Mouse (Mus musculus): ENCODE data around the gene Tent4a. TPM values are rescaled to one million over a fixed set of nuclear protein-coding genes. Genes with fewer than 3 reads are reported as not detected.

Tent4a gene
- polyA plus RNA-seq, 1 experiment from 2014 or later = 7.4 TPM

GRCm38 (mm10) chr13:69481634-69482505 is 52.5 kb downstream of the Tent4a start:
- Histone ChIP-seq H3K4me1 (peaks cover 17% of the 10 kb centered on the region), H3K9me3 (no peaks in the 10 kb centered on the region), H3K27me3 (peaks cover 60% of the 10 kb centered on the region), H3K27ac (no peak overlapping the region), H3K9ac (peak overlapping the region; percentile 8; the same call in 1 of the 2 replicates), H3K36me3 (replicated peaks) (no peaks in the 10 kb centered on the region), H3K4me3 (replicated peaks) (peak overlapping the region; percentile 33), H3K4me2 (peak overlapping the region; percentile 62)
- 4% methylated on average over 30 of the region's 30 CpGs for WGBS
- ATAC-seq (ENCODE audit: low FRiP score) = no peak; the same call in 1 of the 2 replicates

GRCm38 (mm10) chr13:69481026-69481425 is 53.4 kb downstream of the Tent4a start:
- H3K4me3 ChIP-seq (replicated peaks) = no peak overlapping the region
- no peaks in the 10 kb centered on the region for H3K36me3 ChIP-seq (replicated peaks)
- no peak overlapping the region for H3K27ac ChIP-seq
- H3K9me3 ChIP-seq = no peaks in the 10 kb centered on the region
- H3K9ac ChIP-seq = no peak overlapping the region
- H3K4me2 ChIP-seq = peak overlapping the region; percentile 62
- ATAC-seq (ENCODE audit: low FRiP score) = peak; percentile 13; the same call in 1 of the 2 replicates
- WGBS = 7% methylated on average over 8 of the region's 8 CpGs
- peaks cover 52% of the 10 kb centered on the region for H3K27me3 ChIP-seq
- peaks cover 17% of the 10 kb centered on the region for H3K4me1 ChIP-seq

DNA sequence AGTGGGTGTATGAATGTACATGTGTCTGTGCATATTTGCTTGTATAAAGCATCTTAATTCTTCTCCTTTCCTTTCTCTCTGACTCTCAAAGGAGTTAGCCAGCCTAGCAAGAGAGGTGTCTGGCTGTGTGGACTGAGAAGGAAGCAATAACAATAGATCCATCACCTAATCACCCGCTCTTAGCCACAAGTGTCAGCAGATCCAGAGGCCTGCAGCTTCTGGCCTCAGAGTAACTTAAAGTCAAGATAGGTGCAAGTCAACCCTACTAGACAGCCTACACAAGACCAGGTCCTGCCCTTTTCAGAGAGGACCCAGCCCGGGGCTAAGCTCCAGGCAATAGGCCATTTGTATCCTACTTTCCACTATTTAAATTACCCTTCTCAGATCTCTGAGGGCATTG is 54.5 kb downstream of the Tent4a start:
- no peak for ATAC-seq (ENCODE audit: low FRiP score)
- no peak overlapping the region for H3K27ac ChIP-seq
- no peak overlapping the region for H3K9ac ChIP-seq
- H3K4me3 ChIP-seq (replicated peaks) = no peak overlapping the region
- no peaks in the 10 kb centered on the region for H3K36me3 ChIP-seq (replicated peaks)
- H3K4me1 ChIP-seq = peaks cover 17% of the 10 kb centered on the region
- no peak overlapping the region for H3K4me2 ChIP-seq
- no peaks in the 10 kb centered on the region for H3K9me3 ChIP-seq
- peaks cover 45% of the 10 kb centered on the region for H3K27me3 ChIP-seq
- 86% methylated on average over 2 of the region's 2 CpGs for WGBS

- Histone ChIP-seq H3K4me3 (replicated peaks) (no peak overlapping the region), H3K27me3 (peaks cover 37% of the 10 kb centered on the region), H3K27ac (no peak overlapping the region), H3K4me1 (peaks cover 17% of the 10 kb centered on the region), H3K36me3 (replicated peaks) (no peaks in the 10 kb centered on the region), H3K4me2 (no peak overlapping the region), H3K9me3 (no peaks in the 10 kb centered on the region), H3K9ac (no peak overlapping the region)
- no peak for ATAC-seq (ENCODE audit: low FRiP score)
- 84% methylated on average over 6 of the region's 6 CpGs for WGBS
Observed at GRCm38 (mm10) chr13:69478703-69479102, 55.7 kb downstream of the Tent4a start.

GRCm38 (mm10) chr13:69460635-69461465 is 73.6 kb downstream of the Tent4a start:
- Histone ChIP-seq H3K27me3 (no peaks in the 10 kb centered on the region), H3K36me3 (replicated peaks) (no peaks in the 10 kb centered on the region), H3K9me3 (no peaks in the 10 kb centered on the region), H3K27ac (no peak overlapping the region), H3K9ac (no peak overlapping the region), H3K4me1 (no peaks in the 10 kb centered on the region), H3K4me3 (replicated peaks) (no peak overlapping the region), H3K4me2 (no peak overlapping the region)
- WGBS = 51% methylated on average over 17 of the region's 17 CpGs
- ATAC-seq (ENCODE audit: low FRiP score) = 0 out of 2 replicates have a peak, but pooled peaks have one; percentile 17

DNA sequence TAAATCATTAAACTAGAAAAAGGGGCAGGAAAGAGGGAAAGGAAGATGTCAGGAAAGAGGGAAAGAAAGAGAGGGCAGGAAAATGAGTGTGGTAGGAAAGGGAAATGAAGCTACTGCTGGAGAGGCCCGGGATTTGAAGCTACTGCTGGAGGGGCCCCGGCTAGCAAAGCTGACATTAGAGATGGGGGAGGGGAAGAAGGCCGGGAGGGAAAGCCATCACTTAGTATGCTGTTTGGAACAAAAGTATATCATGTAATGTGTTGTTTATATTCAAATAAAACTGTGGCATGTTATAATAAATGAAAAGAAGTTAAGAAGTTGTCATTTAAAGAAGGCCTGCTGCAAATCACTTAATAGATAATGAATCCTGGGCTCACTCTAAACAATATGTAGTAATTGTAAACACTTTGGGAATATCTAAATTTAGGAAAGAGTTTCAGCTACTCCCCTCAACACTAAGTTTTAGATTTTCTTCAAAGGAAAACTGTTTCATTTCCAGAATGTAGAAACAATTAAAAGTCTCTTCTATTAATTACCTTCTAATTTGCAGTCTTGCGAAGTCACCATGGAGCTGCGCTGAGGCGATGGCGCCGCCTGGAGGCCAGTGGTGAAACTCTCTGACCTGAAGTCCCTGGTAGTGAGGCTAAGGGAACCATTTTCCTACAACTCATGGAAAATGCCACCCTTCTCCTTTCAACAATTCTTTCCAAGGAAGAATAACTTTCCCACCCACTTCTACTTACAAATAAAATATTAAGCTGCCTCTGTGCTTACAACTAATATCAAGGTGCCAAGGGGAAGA is 74.6 kb downstream of the Tent4a start:
- Histone ChIP-seq H3K4me1 (0 out of 2 replicates have a peak, but pooled peaks cover 3% of the 10 kb centered on the region), H3K27me3 (no peaks in the 10 kb centered on the region), H3K36me3 (replicated peaks) (no peaks in the 10 kb centered on the region), H3K4me2 (no peak overlapping the region), H3K4me3 (replicated peaks) (no peak overlapping the region), H3K27ac (no peak overlapping the region), H3K9me3 (no peaks in the 10 kb centered on the region), H3K9ac (no peak overlapping the region)
- 16% methylated on average over 8 of the region's 8 CpGs for WGBS
- peak; percentile 47; the same call in 1 of the 2 replicates for ATAC-seq (ENCODE audit: low FRiP score)

DNA sequence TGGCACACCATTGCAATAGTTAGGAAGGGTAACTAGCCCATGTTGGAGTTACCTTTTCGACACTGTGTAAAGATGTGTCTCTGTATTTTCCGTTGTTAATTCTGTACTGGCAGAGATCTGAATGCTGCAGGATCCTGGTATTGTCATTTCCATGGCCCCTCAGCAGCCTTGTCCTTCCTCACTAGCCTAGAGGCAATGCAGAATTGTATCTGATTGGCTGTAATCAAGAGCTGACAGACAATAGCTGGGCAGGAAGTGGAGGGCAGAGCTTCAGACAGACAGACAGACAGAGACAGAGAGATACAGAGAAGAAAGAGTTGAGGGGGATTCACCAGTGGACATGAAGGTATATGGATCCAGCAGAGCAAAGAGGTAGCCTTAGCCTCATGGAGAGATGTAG is 75.5 kb downstream of the Tent4a start:
- Histone ChIP-seq H3K4me2 (no peak overlapping the region), H3K9me3 (no peaks in the 10 kb centered on the region), H3K27me3 (no peaks in the 10 kb centered on the region), H3K9ac (no peak overlapping the region), H3K27ac (no peak overlapping the region), H3K4me1 (0 out of 2 replicates have a peak, but pooled peaks cover 3% of the 10 kb centered on the region), H3K36me3 (replicated peaks) (no peaks in the 10 kb centered on the region), H3K4me3 (replicated peaks) (no peak overlapping the region)
- WGBS = 89% methylated on average over 2 of the region's 2 CpGs
- no peak for ATAC-seq (ENCODE audit: low FRiP score)

- WGBS = 92% methylated on average over 6 of the region's 6 CpGs
Observed at GRCm38 (mm10) chr13:69458461-69458860, 76.0 kb downstream of the Tent4a start.

GRCm38 (mm10) chr13:69457105-69457504 is 77.3 kb downstream of the Tent4a start:
- Histone ChIP-seq H3K9ac (no peak overlapping the region), H3K4me3 (replicated peaks) (no peak overlapping the region), H3K4me2 (no peak overlapping the region), H3K27ac (no peak overlapping the region), H3K27me3 (no peaks in the 10 kb centered on the region), H3K4me1 (0 out of 2 replicates have a peak, but pooled peaks cover 3% of the 10 kb centered on the region), H3K9me3 (no peaks in the 10 kb centered on the region), H3K36me3 (replicated peaks) (no peaks in the 10 kb centered on the region)
- no peak for ATAC-seq (ENCODE audit: low FRiP score)
- WGBS = 89% methylated on average over 2 of the region's 2 CpGs

More at GRCm38 (mm10) chr13:69458461-69458860, 76.0 kb downstream of the Tent4a start:
- H3K27ac ChIP-seq = no peak overlapping the region
- no peaks in the 10 kb centered on the region for H3K36me3 ChIP-seq (replicated peaks)
- no peak overlapping the region for H3K4me2 ChIP-seq
- no peak for ATAC-seq (ENCODE audit: low FRiP score)
- H3K9me3 ChIP-seq = no peaks in the 10 kb centered on the region
- no peak overlapping the region for H3K4me3 ChIP-seq (replicated peaks)
- no peaks in the 10 kb centered on the region for H3K27me3 ChIP-seq
- H3K4me1 ChIP-seq = 0 out of 2 replicates have a peak, but pooled peaks cover 3% of the 10 kb centered on the region
- no peak overlapping the region for H3K9ac ChIP-seq

DNA sequence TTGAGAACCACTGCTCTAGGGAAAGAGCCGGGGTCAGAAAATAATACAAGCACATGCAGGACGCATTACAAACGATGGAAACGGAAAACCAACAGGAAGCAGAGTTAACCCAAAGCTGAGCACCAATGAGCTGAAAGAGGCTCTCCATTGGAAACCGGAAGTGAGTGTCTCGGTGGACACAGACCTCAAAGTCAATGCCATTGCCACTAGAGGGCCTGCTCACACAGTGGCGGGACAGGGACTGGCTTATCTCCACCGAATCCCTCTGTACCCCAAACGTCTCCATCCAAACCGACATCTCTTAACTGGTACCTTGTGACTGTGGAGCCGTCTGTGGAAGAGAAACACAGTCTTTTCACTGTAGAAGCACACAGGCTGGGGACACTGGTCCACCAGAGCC is 77.8 kb downstream of the Tent4a start:
- 80% methylated on average over 11 of the region's 11 CpGs for WGBS
- H3K4me1 ChIP-seq = 0 out of 2 replicates have a peak, but pooled peaks cover 3% of the 10 kb centered on the region
- no peak overlapping the region for H3K9ac ChIP-seq
- no peak overlapping the region for H3K4me2 ChIP-seq
- H3K27me3 ChIP-seq = no peaks in the 10 kb centered on the region
- H3K27ac ChIP-seq = no peak overlapping the region
- no peaks in the 10 kb centered on the region for H3K9me3 ChIP-seq
- no peak overlapping the region for H3K4me3 ChIP-seq (replicated peaks)
- no peaks in the 10 kb centered on the region for H3K36me3 ChIP-seq (replicated peaks)
- no peak for ATAC-seq (ENCODE audit: low FRiP score)

GRCm38 (mm10) chr13:69455476-69456175 is 78.8 kb downstream of the Tent4a start:
- no peaks in the 10 kb centered on the region for H3K27me3 ChIP-seq
- H3K36me3 ChIP-seq (replicated peaks) = no peaks in the 10 kb centered on the region
- H3K27ac ChIP-seq = no peak overlapping the region
- 65% methylated on average over 14 of the region's 14 CpGs for WGBS
- no peak overlapping the region for H3K9ac ChIP-seq
- ATAC-seq (ENCODE audit: low FRiP score) = peak; percentile 39; the same call in 1 of the 2 replicates
- H3K4me2 ChIP-seq = no peak overlapping the region
- no peaks in the 10 kb centered on the region for H3K9me3 ChIP-seq
- H3K4me1 ChIP-seq = 0 out of 2 replicates have a peak, but pooled peaks cover 3% of the 10 kb centered on the region
- no peak overlapping the region for H3K4me3 ChIP-seq (replicated peaks)

Measured in forebrain, embryonic 12.5 days (tissue).